Mouse (Mus musculus) forelimb bud, embryonic 11.5 days (tissue): ENCODE measurements around the gene Erbb3.
"Not testable (repeated sequence)": the region's sequence is repeated elsewhere in the genome, so short reads cannot be mapped to it uniquely, and the experiment has no call there.

Source experiments
- DNase-seq: peaks from one replicate; pipeline ENCODE4 v3.0.0-alpha.2; 2012; ENCODE audit warnings: low read depth, low spot score

The Erbb3 gene

DNA sequence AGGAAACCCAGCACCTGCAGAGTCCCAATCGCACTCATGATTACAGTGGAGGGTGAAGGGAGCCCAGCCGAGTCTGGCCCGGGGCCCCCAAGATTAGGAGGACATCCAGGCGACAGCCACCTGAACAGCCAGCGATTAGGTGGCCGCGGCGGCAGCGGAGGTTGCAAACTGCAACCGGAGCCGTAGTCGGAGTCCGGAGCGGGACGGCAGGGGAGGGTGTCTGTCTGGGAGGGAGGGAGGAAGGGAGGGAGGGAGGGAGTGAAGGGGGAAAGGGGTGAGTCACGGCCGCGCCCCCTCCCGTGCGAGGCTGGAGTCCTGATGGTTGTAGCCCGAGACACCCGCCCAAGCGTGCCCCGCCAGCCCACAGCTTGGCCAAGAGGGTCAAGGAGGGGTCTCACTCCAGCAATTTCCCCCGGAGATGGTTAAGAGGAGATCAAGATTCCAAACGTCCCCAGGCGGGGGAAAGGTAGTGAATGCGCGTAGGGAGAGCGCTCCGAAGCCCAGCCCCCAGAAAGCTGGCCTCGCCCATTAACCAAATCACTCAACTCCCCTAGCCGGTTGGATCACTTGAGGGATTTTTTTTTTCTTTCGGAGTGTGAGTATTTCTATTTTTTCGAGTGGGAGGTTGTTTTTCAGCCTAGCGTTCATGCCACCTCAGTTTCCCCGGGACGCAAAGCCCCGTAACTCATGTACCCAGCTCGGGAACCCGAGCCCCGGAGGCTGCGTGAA, at the start of gene Erbb3:
TSS of gene Erbb3 (minus strand) at position 189 of the 729 bp plus-strand sequence.
- peak; percentile 56 for DNase-seq

DNA sequence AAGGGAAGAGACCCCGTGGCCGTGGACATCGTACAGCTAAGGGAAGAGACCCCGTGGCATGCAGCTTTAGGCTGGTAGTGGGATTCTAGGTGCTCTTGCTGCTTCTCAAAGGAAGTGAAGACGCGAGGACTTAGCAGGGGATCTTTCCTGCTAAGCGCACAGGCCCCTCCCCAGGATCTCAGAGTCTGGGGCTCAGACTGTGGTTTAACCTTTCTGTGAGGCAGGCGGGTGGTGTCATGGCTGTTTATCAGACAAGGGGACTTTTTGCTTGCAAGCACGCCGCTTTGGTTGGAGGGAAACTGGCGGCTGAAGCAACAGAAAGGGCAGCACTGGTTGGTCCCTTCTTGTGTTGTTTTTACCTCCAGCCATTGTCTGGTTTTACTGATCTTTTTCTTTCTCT, 47.6 kb upstream of the Erbb3 start:
- no peak for DNase-seq

DNA sequence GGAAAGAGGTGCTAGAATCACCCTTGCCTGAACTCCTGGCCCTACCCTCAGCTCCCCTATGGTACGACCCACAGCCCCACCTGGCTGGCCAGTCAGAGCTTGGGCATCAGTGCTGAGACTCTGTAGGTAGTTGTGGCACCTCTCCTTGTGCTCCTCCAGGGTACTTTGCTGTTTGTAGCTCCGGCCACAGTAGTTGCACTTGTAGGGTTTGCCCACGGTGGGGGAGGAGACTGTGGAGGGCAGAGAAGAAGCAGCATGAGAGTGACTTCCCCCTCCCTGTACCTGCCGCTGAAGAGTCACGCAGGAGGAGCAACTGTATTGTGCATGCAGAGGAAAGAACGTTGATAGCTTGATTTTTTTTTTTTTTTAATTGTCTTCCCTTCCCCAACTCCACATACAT, 47.1 kb upstream of the Erbb3 start:
- no peak for DNase-seq

DNA sequence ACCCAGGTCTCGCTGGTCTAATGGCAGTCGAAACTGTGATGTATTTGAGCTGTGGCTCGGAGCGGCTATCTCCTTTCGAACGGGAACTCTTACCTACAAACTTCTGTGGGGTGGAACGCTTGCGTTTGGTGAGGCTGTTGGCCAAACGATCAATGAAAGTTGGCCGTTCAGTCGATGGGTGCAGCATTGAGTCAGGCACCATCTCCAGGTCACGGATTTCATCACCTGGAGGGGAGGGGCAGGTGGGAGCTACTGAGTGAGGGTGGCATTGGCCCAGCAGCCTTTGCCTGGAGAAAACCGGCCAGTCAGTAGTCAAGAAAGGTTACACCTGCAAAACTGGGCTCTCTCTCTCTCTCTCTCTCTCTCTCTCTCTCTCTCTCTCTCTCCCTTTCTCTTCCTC, 46.2 kb upstream of the Erbb3 start:
- no peak for DNase-seq

DNA sequence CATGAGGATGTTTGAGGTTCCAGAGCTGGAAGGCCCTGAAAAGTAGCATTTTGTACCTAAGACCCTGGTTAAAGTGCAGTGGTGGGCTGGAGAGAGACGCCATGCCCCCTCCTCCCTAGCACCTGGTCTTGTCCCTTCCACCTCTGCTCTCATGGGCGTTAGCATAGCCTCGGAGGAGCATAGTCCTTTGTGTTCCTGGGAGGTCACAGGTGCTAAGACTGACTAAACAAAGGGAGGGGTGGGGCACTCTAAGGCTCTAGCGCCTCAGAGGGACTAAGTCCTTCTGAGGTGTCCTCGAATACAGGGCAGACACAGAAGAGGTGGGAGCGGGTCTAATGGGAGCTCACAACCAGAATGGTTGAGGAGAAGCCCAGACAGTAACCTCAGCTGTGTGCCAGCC, 42.1 kb upstream of the Erbb3 start:
- no peak for DNase-seq

DNA sequence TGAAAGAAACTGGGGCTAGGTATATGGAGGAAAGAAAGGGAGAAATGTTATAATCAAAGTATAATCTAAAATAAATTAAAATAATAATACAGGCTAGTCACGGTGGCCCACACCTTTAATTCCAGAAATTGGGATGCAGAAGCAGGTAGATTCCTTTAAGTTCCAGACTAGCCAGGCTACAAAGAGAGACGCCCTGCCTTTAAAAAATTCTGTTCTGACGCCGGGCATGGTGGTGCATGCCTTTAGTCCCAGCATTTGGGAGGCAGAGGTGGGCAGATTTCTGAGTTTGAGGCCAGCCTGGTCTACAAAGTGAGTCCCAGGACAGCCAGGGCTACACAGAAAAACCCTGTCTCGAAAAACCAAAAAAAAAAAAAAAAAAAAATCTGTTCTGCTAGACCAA, 40.9 kb upstream of the Erbb3 start:
- not testable (repeated sequence) for DNase-seq

DNA sequence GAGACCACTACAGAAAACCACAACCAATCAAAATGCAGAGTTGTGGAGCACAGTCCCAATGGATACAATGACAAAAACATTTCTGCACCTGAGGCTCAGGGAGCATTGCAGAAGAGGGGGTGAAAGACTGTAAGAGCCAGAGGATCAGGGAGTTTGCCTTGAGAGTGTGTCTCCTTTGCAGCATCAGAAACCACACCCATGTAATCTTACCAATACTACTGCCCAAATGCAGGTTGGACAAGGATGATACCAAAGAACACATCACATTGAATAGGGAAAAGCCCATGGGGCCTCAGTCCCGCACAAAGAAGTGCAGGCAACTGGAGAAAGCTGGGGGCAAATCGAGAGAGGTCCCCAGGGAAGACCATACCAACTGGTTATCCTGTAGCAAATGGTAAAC, 40.3 kb upstream of the Erbb3 start:
- no peak for DNase-seq

DNA sequence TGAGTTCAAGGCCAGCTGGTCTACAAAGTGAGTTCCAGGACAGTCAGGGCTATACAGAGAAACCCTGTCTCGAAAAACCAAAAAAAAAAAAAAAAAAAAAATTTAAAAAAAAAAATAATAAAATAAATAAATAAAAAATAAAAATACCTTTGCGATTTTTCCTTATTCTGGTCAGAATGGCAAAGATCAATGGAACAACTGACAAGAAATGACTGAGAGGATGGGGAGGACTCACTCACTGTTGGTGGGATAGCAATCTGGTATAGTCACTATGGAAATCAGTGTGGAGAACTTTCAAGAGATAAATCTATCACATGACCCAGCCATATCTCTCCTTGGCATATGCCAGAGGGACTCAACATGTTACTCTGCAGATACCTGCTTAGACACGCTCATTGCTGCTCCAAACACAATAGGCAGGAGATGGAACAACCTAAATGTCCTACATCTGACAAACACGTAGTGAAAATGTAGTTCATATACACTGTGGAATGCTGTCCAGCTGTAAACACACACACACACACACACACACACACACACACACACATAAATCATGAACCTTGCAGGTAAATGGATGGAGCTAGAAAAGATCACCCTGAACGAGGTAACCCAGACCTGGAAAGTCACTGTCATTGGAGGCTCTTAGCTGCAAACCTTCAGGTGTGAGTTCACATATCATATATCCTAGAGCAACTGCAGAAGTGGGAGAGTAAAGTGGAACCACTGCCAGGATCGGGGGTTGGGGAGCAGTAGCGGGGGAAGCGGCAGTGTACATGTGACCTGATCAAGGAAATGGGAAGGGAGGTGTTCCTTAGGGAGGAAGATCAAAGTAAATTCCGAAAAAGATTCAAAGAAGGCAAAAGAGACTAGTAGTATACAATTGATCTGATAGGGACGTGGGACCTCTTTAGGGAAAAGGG, 38.2 kb upstream of the Erbb3 start:
- no peak for DNase-seq

DNA sequence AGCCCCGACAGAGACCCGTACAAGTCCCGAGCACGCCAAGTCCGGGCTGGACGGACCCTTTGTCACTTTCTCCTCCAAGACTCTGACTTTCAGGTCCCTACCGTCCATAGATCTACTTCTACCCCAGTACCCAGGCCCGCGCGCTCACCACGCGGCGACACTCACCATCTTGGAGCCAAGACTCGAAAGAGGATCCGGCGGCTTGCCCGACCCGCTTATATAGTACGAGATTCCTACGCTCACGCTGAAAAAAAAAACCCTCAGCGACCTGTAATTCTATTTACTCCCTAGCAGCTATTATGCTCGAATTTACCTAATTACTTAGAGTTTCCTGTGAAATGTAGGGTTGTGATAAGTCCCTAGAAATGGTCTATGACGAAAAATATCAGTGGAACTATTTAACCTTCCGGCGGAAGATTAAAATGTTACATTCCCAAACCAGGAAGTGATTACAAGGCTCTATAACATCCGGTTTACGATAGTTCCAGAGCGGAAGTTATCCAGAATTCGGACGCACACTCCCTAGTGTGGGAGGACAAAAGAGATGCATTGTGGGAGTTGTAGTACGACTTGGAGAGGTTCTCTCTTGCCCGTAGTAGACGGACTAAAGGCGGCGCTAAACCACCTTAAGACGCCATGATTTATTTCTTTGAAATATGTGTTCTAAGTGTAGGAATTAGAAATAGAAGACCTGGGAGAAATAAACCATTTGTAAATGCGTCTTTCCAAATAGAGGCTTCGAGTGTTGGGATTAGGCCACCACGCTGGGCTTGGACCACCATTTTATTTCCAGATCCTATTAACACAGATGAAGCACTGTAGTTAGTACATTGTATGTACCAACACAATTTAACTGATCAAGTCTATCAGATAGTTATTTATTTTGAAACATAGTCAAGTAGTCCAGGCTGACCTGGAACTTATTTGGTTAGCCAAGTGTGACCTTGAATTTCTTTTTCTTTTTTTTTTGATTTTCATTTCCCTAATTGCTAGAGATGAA, 37.2 kb upstream of the Erbb3 start, which contains the start of gene Rps26:
TSS of gene Rps26 (minus strand) at position 437 of the 1,000 bp plus-strand sequence.
- peak; percentile 98 for DNase-seq

DNA sequence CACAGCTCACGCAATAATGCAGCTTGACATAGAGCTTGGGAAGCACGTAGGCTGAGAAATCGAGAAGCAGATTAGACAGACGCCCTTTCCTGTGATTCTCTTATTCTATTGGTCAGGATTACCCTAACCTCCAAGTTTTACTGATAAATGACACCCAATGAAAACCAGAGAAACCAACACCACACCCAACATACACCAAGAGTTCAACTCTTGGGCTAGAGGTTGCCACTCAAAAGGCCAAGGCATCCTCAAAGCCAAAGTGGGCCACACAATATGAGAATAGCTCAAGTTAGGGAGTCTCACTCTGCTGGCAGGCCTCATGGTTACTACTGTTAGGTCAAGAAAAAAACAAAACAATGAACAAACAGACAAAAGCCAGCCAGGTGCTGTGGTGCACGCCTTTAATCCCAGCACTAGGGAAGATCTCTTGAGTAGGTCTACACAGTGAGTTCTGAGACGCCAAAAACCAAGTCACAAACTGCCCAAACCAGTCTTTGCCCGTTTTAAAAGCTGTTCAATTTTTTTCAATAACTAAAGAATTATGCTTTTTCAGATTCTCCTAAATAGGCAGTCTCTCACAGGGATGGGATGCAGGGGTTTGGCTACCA, 35.9 kb upstream of the Erbb3 start:
- no peak for DNase-seq

DNA sequence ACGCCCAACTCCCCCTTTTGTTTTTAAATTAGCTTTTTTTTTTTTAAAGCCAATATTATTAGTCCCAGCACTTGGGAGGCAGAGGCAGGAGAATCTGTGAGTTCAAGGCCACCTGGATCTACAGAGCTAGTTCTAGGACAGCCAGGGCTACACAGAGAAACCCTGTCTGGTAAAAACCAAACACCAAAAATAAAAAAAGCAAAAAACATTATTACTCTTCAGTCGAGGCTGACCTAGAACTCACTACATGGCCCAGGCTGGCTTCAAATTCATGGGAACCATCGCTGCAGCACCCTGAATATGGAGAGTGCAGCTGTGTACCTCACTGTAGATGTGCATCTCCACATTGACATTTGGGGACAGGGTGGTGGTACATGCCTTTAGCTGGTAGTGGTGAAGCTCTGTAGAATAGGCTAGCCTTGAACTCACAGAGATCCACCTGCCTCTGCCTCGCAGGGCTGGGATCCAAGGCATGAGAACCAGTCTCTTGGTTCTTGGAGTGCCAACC, 33.7 kb upstream of the Erbb3 start:
- not testable (repeated sequence) for DNase-seq

DNA sequence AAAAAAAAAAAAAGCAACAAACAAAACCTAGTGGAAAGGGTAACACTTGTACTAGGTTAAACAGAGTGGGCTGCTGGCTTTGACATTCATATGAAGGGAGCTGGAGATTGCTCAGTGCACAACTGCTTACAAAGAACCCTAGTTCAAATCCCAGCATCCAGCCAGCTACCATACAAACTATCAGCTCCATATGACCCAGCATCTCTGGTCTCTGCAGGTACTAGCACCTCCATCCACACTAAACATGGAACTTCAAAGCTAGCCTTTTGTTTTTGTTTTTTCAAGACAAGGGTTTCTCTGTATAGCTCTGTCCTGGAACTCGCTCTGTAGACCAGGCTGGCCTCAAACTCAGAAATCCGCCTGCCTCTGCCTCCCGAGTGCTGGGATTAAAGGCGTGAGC, 33.2 kb upstream of the Erbb3 start:
- DNase-seq: no peak

DNA sequence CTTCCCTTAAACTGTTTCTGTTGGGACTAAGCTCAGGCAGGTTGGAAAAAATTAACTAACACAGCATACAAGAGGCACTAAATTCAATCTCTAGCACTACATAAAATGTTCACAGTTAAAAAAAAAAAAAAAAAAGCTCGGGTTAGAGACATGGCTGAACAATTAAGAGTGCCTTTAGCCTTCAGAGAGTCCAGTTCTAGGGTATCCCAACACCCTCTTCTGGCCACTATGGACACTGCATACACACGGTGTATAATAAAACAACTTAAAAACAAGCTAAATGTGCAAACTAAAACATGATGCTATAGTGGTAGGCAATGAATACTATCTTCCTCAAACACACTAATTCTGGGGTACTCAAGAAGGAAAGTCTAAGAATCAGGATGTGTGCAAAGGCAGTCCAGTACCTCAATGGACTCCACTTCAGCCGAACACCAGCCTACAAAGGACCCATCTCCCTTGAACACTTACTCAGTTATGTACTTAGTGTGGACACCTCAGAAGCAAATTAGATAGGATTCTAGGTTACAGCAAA, 32.6 kb upstream of the Erbb3 start:
- no peak for DNase-seq

DNA sequence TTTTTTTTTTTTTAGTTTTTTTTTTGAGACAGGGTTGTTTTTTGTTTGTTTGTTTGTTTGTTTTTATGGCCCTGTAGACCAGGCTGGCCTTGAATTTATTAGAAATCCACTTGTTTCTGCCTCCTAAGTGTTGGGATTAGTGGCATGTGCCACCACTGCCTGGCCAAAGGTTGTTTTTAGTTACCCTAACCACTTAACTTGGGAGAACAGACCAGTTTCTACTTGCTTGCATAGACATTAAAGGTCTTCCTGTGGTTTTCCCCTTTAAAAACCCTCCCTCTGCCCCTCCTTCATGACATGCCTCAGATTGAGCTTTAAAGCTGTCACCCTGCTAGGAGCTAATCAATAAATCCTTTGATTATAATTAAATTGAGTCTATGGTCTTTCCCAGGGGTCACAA, 30.8 kb upstream of the Erbb3 start:
- DNase-seq: no peak

DNA sequence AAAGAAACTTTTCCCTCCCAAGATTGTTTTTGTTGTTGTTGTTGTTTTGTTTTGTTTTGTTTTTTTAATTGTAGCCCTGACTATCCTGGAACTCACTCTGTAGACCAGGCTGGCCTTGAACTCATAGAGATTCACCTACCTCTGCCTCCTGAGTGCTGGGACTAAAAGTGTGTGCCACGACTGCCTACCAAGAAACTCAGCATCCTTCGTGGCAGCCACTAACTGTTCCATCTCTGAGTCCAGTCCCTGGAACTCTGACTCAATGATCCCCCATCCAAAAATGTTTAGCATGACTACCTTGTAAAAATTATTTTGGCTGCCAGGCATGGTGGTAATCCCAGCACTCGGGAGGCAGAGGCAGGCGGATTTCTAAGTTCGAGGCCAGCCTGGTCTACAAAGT, 29.7 kb upstream of the Erbb3 start:
- DNase-seq: not testable (repeated sequence)

DNA sequence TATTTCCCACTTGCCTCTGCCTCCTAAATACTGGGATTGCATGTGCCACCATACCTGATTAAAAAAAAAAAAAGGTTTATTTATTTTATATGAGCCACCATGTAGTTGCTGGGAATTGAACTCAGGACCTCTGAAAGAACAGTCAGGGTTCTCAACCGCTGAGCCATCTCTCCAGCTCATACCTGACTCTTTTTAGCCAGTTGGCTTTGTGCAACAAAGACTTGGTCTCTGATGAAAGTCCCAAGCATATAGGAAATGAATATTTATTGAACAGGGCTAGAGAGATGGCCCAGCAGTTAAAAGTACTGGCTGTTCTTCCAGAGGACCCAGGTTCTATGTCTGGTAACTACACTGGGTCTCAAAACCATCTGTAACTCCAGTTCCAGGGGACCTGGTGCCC, 29.1 kb upstream of the Erbb3 start:
- no peak for DNase-seq

DNA sequence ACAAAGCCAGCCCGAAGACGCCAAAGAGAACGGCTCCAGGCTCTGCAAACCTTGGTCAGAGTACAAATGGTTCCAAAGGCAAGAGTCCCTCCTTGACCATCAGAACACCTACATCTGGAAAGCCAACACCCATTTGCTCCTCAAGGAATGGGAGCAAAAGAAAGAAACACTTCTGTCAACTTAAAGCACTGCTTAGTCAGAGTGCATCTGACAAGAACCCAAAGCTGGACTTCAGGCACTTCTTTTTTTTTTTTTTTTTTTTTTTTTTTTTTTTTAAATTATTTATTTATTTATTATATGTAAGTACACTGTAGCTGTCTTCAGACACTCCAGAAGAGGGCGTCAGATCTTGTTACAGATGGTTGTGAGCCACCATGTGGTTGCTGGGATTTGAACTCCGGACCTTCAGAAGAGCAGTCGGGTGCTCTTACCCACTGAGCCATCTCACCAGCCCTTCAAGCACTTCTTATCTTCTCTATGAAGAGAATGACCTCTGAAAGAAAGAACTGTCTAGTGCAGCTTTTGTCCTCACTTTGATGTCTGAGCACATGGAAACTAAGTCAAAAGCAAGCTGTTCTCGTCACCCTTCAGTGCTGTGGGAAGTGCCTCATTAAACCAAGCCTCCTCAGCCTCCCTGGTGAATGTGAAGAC, 26.5 kb upstream of the Erbb3 start:
- DNase-seq: not testable (repeated sequence)

DNA sequence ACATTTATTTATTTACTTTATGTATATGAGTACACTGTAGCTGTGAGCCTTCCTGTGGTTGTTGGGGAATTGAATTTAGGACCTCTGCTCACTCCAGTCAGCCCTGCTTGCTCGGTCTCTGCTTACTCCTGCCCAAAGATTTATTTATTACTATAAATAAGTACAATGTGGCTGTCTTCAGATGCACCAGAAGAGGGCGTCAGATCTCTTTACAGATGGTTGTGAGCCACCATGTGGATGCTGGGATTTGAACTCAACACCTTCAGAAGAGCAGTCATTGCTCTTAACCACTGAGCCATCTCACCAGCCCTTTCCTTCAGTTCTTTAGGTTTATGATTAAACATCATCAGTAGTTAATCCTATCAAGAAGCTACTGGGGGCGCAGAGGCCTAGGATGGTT, 25.5 kb upstream of the Erbb3 start:
- DNase-seq: no peak

DNA sequence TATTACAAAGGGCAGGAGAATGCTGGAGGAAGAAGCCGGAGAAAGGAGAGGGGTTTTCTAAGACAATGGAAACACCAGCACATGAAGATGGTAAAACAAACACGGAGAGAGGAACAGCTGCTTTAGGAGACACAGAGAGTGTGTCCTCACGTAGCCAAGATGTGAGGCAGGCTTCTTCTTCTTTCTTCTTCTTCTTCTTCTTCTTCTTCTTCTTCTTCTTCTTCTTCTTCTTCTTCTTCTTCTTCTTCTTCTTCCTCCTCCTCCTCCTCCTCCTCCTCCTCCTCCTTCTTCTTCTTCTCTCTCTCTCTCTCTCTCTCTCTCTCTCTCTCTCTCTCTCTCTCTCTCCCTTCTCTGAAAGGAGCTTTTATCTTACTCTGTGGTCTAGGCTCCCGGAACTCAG, 24.4 kb upstream of the Erbb3 start:
- DNase-seq: not testable (repeated sequence)

DNA sequence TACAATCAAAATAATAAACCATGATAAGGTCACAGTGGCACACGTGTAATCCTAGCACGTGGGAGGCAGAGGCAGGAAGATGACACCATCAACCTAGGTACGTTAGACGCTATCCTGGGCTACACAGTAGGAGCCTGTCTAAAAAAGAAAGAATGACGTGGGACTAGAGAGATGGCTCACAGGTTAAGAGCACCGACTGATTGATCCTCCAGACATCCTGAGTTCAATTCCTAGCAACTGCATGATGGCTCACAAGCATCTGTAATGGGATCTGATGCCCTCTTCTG, 23.6 kb upstream of the Erbb3 start:
- DNase-seq: no peak
